Mouse (Mus musculus) limb, embryonic 14.5 days (tissue): Measurements from ENCODE around the gene Camk2b. TPM values are rescaled to one million over a fixed set of nuclear protein-coding genes. Genes with fewer than 3 reads are reported as not detected.
"Not testable (repeated sequence)": the region's sequence is repeated elsewhere in the genome, so short reads cannot be mapped to it uniquely, and the experiment has no call there.

Source experiments
- ATAC-seq: fragments of 200-750 bp; cut with Nextera tagmentation; 2 replicates; pipeline ENCODE4 v1.8.0; 2017; ENCODE audit warnings: low read depth, moderate number of reproducible peaks, moderate TSS enrichment; ENCODE audit not compliant: low FRiP score
- DNase-seq: peaks from one replicate; pipeline ENCODE4 v3.0.0-alpha.2; 2015; ENCODE audit warnings: low spot score
- H3K27ac ChIP-seq: fragments of 300-500 bp; sonication (generic); replicated peaks from 2 replicates; pipeline ENCODE4 v1.5.1; 2014; ENCODE audit warnings: low read depth, mild to moderate bottlenecking, low read length, moderate library complexity, mixed read lengths
- H3K27me3 ChIP-seq: fragments of 300-500 bp; sonication (generic); 2 replicates; pipeline ENCODE4 v1.6.1; 2014; ENCODE audit warnings: low read length, mixed read lengths; ENCODE audit not compliant: control insufficient read depth, insufficient read depth
- H3K36me3 ChIP-seq: fragments of 300-500 bp; sonication (generic); 2 replicates; pipeline ENCODE4 v1.6.1; 2014; ENCODE audit warnings: mild to moderate bottlenecking, low read length, moderate library complexity, mixed read lengths; ENCODE audit not compliant: control insufficient read depth, insufficient read depth
- H3K4me1 ChIP-seq: fragments of 300-500 bp; sonication (generic); 2 replicates; pipeline ENCODE4 v1.6.1; 2014; ENCODE audit warnings: antibody characterized with exemption, low read length, mixed read lengths; ENCODE audit not compliant: control insufficient read depth, insufficient read depth
- H3K4me2 ChIP-seq: fragments of 300-500 bp; sonication (generic); replicated peaks from 2 replicates; pipeline ENCODE4 v1.6.1; 2014; ENCODE audit warnings: low read depth, mild to moderate bottlenecking, low read length, moderate library complexity; ENCODE audit not compliant: severe bottlenecking
- H3K4me3 ChIP-seq: fragments of 300-500 bp; sonication (generic); replicated peaks from 2 replicates; pipeline ENCODE4 v1.5.1; 2014; ENCODE audit warnings: low read length
- H3K9ac ChIP-seq: fragments of 300-500 bp; sonication (generic); 2 replicates; pipeline ENCODE4 v1.6.1; 2014; ENCODE audit warnings: mild to moderate bottlenecking, low read depth, low read length, moderate library complexity; ENCODE audit not compliant: severe bottlenecking
- H3K9me3 ChIP-seq: fragments of 300-500 bp; sonication (generic); 2 replicates; pipeline ENCODE4 v1.6.1; 2016; ENCODE audit warnings: low read length; ENCODE audit not compliant: control insufficient read depth
- POLR2A ChIP-seq: fragments of 200-500 bp; IDR thresholded peaks from 2 replicates; pipeline ENCODE4 v1.8.0; 2012; ENCODE audit warnings: inconsistent platforms, mild to moderate bottlenecking, moderate library complexity, borderline replicate concordance; ENCODE audit not compliant: insufficient read depth, insufficient read length; ENCODE audit errors: extremely low read depth
- WGBS: fragments of 180-500 bp; shearing (Covaris S2); extraction: QIAGEN DNeasy Blood & Tissue Kit; methylation state at CpG from one replicate; pipeline ENCODE4 v1.1.7; 2014; 5-methylcytosine and 5-hydroxymethylcytosine counted together
- polyA plus RNA-seq, 2 experiments: library from polyadenylated mRNA; depleted of rRNA in 1 of 2; stranded (reverse) in 1 of 2; unstranded in 1 of 2; fragments of >200 nt; fragmentation: Nextera tagmentation in 1 of 2; extraction: Ambion mirVana in 1 of 2; gene quantifications; 2 replicates each; pipeline versions ENCODE4 v1.2.1 to v1.2.3; 2012 to 2014

The Camk2b gene
- polyA plus RNA-seq, 2 experiments: 1.5 to 3.5 TPM

DNA sequence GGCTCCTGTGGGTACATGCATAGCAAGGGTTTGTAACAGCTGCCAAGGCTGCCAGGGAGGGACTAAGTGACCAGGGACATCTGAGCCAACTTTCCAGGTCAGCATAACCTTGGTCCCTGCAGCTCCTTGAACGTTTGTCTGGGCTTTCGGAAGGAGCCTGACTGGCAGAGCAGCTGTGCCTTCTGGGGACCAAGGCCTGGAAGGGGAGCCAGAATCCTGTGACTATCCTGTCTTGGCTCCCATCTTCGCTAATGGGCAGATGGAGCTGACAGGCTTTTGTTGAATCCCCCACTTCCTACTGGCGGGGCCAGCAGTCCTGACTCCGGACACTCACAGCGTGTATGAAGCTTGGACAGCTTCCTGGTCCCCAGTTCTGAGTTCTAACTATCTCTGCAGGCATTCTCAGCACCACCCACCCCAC is 51.1 kb downstream of the Camk2b start:
- Histone ChIP-seq H3K27ac (no peak overlapping the region), H3K27me3 (no peaks in the 10 kb centered on the region), H3K4me1 (no peaks in the 10 kb centered on the region), H3K9ac (no peak overlapping the region), H3K36me3 (no peaks in the 10 kb centered on the region), H3K4me3 (no peak overlapping the region), H3K4me2 (no peak overlapping the region), H3K9me3 (no peaks in the 10 kb centered on the region)
- 74% methylated on average over 6 of the region's 6 CpGs for WGBS
- DNase-seq (no peak), ATAC-seq (no peak)
- no peak for TF ChIP-seq POLR2A

DNA sequence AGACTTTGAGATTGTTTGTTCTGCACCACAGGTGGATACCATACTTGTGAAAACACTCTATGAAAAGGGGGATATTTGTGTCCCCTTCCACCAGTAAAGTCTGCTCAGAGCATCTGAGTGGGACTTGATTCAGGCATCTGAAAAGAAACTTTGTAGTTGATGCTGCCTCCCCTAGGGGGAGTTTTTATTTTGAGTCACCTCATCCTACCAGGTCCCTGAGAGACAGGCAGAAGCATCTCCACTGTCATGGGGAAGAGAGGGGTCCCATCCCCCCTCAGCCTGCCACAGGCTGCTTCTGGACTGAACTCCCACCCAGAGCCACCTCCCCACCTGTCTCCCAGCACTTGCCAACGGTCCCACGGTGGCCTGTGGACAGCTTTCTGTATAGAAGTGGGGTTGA is 52.8 kb downstream of the Camk2b start:
- Histone ChIP-seq H3K4me3 (no peak overlapping the region), H3K27ac (no peak overlapping the region), H3K36me3 (no peaks in the 10 kb centered on the region), H3K4me1 (no peaks in the 10 kb centered on the region), H3K27me3 (no peaks in the 10 kb centered on the region), H3K9me3 (no peaks in the 10 kb centered on the region), H3K9ac (no peak overlapping the region), H3K4me2 (no peak overlapping the region)
- DNase-seq (no peak), ATAC-seq (no peak)
- no peak for TF ChIP-seq POLR2A
- WGBS: 51% methylated on average over 2 of the region's 2 CpGs

DNA sequence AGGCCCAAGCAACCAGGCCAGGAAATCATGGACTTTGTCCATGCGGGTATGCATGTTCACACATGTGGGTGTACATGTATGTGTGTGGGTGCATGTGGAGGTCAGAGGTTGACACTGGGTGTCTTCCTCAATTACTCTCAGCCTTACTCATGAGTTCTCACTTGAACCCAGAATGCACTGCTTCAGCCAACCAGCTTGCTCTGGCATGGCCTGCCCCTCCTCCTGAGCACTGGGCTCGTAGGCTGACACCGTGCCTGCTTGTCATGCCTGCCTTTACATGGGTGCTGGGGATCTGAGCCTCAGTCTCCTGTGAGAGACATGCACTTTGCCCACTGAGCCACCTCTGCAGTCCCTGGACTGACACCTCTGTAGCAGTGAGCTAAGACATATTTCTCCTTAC is 54.3 kb downstream of the Camk2b start:
- 100% methylated on average over 3 of the region's 3 CpGs for WGBS
- no peaks in the 10 kb centered on the region for H3K9me3 ChIP-seq
- H3K9ac ChIP-seq: no peak overlapping the region
- no peaks in the 10 kb centered on the region for H3K27me3 ChIP-seq
- H3K27ac ChIP-seq: no peak overlapping the region
- H3K4me2 ChIP-seq: no peak overlapping the region
- DNase-seq (no peak), ATAC-seq (no peak)
- no peaks in the 10 kb centered on the region for H3K4me1 ChIP-seq
- no peak for TF ChIP-seq POLR2A
- no peaks in the 10 kb centered on the region for H3K36me3 ChIP-seq
- H3K4me3 ChIP-seq: no peak overlapping the region

DNA sequence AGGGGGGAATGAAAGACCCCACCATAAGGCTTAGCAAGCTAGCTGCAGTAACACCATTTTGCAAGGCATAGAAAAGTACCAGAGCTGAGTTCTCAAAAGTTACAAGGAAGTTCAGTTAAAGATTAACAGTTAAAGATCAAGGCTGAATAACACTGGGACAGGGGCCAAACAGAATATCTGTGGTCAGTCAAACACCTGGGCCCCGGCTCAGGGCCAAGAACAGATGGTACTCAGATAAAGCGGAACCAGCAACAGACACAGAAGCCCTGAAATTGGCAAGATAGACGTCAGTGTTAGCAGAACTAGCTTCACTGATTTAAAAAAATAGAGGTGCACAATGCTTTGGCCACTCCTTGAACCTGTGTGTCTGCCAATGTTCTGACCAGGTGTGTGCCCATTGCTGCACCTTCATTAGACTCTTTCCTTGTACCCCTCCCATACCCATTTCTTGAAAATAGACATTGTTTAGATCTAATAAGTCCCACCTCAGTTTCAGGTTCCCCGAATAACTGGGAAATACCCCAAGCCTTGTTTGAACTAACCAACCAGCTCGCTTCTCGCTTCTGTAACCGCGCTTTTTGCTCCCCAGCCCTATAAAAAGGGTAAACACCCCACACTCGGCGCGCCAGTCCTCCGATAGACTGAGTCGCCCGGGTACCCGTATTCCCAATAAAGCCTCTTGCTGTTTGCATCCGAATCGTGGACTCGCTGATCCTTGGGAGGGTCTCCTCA is 55.2 kb downstream of the Camk2b start:
- not testable (repeated sequence) for ATAC-seq, DNase-seq, H3K27ac ChIP-seq, H3K9me3 ChIP-seq, H3K9ac ChIP-seq, H3K4me1 ChIP-seq, H3K4me3 ChIP-seq, H3K27me3 ChIP-seq, H3K36me3 ChIP-seq, H3K4me2 ChIP-seq
- no CpG with 5 or more reads among the region's 18 CpGs for WGBS

DNA sequence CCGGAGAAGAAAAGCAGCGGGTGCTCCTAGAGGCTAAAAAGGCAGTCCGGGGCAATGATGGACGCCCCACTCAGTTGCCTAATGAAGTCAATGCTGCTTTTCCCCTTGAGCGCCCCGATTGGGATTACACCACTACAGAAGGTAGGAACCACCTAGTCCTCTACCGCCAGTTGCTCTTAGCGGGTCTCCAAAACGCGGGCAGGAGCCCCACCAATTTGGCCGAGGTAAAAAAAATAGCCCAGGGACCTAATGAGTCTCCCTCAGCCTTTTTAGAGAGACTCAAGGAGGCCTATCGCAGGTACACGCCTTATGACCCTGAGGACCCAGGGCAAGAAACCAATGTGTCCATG is 58.4 kb downstream of the Camk2b start:
- DNase-seq: not testable (repeated sequence)
- 26% methylated on average over 9 of the region's 13 CpGs for WGBS
- H3K4me2 ChIP-seq: peak overlapping the region; percentile 26; the same call in 1 of the 2 replicates

DNA sequence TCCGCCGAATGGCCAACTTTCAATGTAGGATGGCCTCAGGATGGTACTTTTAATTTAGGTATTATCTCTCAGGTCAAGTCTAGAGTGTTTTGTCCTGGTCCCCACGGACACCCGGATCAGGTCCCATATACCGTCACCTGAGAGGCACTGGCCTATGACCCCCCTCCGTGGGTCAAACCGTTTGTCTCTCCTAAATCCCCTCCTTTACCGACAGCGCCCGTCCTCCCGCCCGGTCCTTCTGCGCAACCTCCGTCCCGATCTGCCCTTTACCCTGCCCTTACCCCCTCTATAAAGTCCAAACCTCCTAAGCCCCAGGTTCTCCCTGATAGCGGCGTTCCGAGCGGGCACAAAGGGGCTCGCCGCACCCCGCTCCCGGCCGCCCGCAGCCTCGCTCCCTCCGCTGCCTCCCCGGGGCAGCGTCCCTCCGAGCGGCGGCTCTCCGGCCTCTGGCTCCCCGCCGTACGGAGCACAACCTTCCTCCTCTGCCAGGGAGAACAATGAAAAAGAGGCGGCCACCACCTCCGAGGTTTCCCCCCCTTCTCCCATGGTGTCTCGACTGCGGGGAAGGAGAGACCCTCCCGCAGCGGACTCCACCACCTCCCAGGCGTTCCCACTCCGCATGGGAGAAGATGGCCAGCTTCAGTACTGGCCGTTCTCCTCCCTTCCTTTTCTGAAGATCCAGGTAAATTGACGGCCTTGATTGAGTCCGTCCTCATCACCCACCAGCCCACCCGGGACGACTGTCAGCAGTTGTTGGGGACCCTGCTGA is 59.0 kb downstream of the Camk2b start:
- ATAC-seq, DNase-seq: not testable (repeated sequence)

More for the DNA sequence above, 58.4 kb downstream of the Camk2b start:
- H3K36me3 ChIP-seq, H3K9me3 ChIP-seq, H3K9ac ChIP-seq, H3K27me3 ChIP-seq, ATAC-seq, H3K27ac ChIP-seq, H3K4me1 ChIP-seq: not testable (repeated sequence)
- peak overlapping the region; percentile 22; the same call in 1 of the 2 replicates for H3K4me3 ChIP-seq

DNA sequence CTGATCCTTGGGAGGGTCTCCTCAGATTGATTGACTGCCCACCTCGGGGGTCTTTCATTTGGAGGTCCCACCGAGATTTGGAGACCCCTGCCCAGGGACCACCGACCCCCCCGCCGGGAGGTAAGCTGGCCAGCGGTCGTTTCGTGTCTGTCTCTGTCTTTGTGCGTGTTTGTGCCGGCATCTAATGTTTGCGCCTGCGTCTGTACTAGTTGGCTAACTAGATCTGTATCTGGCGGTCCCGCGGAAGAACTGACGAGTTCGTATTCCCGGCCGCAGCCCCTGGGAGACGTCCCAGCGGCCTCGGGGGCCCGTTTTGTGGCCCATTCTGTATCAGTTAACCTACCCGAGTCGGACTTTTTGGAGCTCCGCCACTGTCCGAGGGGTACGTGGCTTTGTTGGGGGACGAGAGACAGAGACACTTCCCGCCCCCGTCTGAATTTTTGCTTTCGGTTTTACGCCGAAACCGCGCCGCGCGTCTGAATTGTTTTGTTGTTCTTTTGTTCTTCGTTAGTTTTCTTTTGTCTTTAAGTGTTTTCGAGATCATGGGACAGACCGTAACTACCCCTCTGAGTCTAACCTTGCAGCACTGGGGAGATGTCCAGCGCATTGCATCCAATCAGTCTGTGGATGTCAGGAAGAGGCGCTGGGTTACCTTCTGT is 59.7 kb downstream of the Camk2b start:
- ATAC-seq: not testable (repeated sequence)

More for the DNA sequence above, 59.0 kb downstream of the Camk2b start:
- H3K9ac ChIP-seq: peak overlapping the region; percentile 31; the same call in 1 of the 2 replicates
- H3K9me3 ChIP-seq, H3K4me1 ChIP-seq, H3K36me3 ChIP-seq, H3K27ac ChIP-seq, H3K27me3 ChIP-seq: not testable (repeated sequence)
- peak overlapping the region; percentile 50 for H3K4me2 ChIP-seq
- peak overlapping the region; percentile 35 for H3K4me3 ChIP-seq
- 9% methylated on average over 19 of the region's 49 CpGs for WGBS

More for the DNA sequence above, 59.7 kb downstream of the Camk2b start:
- not testable (repeated sequence) for H3K27ac ChIP-seq, DNase-seq, H3K4me1 ChIP-seq, H3K9me3 ChIP-seq, H3K36me3 ChIP-seq, H3K27me3 ChIP-seq
- peak overlapping the region; percentile 35 for H3K4me3 ChIP-seq
- H3K9ac ChIP-seq: 0 out of 2 replicates have a peak overlapping the region, but pooled peaks have one; percentile 31
- peak overlapping the region; percentile 50 for H3K4me2 ChIP-seq
- 5% methylated on average over 28 of the region's 44 CpGs for WGBS
